15 mouse cellular contexts compared by ENCODE assay signal in genomic region chr10:58905253-58905652, GRCm38 (mm10).
DNase-seq lines count a peak whose midpoint lies in the region; ATAC-seq and TF ChIP-seq lines count a peak whose summit lies in the region.
"Had no signal": no experiment of that assay in that cellular context is flagged by ENCODE, and none has a peak within 500 bp of the region (broad histone marks: within the 10 kb centered on the region; RNA-seq: fewer than 3 reads in every experiment).

No protein-coding gene starts in this region.

- no peak overlapping the region for H3K4me2 ChIP-seq in limb, embryonic 14.5 days (replicated peaks; ENCODE audit: low read depth, low read length, severe bottlenecking)
- no peak overlapping the region for H3K4me2 ChIP-seq in embryonic facial prominence, embryonic 14.5 days (ENCODE audit: low read depth, low read length)
- H3K4me2 ChIP-seq: liver, embryonic 15.5 days had no signal

- no peaks in the 10 kb centered on the region for H3K36me3 ChIP-seq in limb, embryonic 14.5 days (ENCODE audit: control insufficient read depth, insufficient read depth, low read length)
- H3K36me3 ChIP-seq in limb, embryonic 10.5 days = no peaks in the 10 kb centered on the region
- no peaks in the 10 kb centered on the region for H3K36me3 ChIP-seq in embryonic facial prominence, embryonic 14.5 days (ENCODE audit: control insufficient read depth, insufficient read depth, low read length)
- H3K36me3 ChIP-seq: liver, embryonic 15.5 days had no signal

- TF ChIP-seq POLR2A in limb, embryonic 14.5 days (IDR thresholded peaks at IDR 0.05; ENCODE audit: borderline replicate concordance, extremely low read depth, insufficient read depth, insufficient read length) = no peak

- H3K4me3 ChIP-seq in limb, embryonic 14.5 days (replicated peaks; ENCODE audit: low read length) = no peak overlapping the region
- H3K4me3 ChIP-seq in limb, embryonic 10.5 days = no peak overlapping the region
- no peak overlapping the region for H3K4me3 ChIP-seq in embryonic facial prominence, embryonic 14.5 days (ENCODE audit: low read depth, low read length)
- H3K4me3 ChIP-seq: liver, embryonic 15.5 days; myocyte had no signal

- H3K27me3 ChIP-seq in limb, embryonic 14.5 days (ENCODE audit: control insufficient read depth, insufficient read depth, low read length) = no peaks in the 10 kb centered on the region
- no peaks in the 10 kb centered on the region for H3K27me3 ChIP-seq in limb, embryonic 10.5 days (ENCODE audit: low read depth, poor library complexity, severe bottlenecking)
- no peaks in the 10 kb centered on the region for H3K27me3 ChIP-seq in embryonic facial prominence, embryonic 14.5 days (replicated peaks; ENCODE audit: control insufficient read depth, insufficient read depth, low read length)
- H3K27me3 ChIP-seq: liver, embryonic 15.5 days had no signal

- no peak overlapping the region for H3K9ac ChIP-seq in limb, embryonic 14.5 days (ENCODE audit: low read depth, low read length, severe bottlenecking)
- no peak overlapping the region for H3K9ac ChIP-seq in embryonic facial prominence, embryonic 14.5 days (ENCODE audit: low read depth, low read length)
- H3K9ac ChIP-seq: liver, embryonic 15.5 days had no signal

- H3K9me3 ChIP-seq in limb, embryonic 14.5 days (ENCODE audit: control insufficient read depth, low read length) = no peaks in the 10 kb centered on the region
- H3K9me3 ChIP-seq in limb, embryonic 10.5 days (replicated peaks) = no peaks in the 10 kb centered on the region
- no peaks in the 10 kb centered on the region for H3K9me3 ChIP-seq in embryonic facial prominence, embryonic 14.5 days (ENCODE audit: control insufficient read depth, low read length)
- H3K9me3 ChIP-seq: liver, embryonic 15.5 days had no signal

- H3K4me1 ChIP-seq in limb, embryonic 14.5 days (ENCODE audit: control insufficient read depth, insufficient read depth, low read length) = no peaks in the 10 kb centered on the region
- H3K4me1 ChIP-seq in limb, embryonic 10.5 days = 0 out of 2 replicates have a peak, but pooled peaks cover 4% of the 10 kb centered on the region
- no peaks in the 10 kb centered on the region for H3K4me1 ChIP-seq in embryonic facial prominence, embryonic 14.5 days (ENCODE audit: control insufficient read depth, insufficient read depth, low read length)
- H3K4me1 ChIP-seq: liver, embryonic 15.5 days had no signal

- ATAC-seq in frontal cortex, adult (ENCODE audit: low TSS enrichment) = peak; percentile 44; the same call in 1 of the 2 replicates
- ATAC-seq in limb, embryonic 14.5 days (ENCODE audit: low FRiP score, low read depth) = no peak
- 0 out of 2 replicates have a peak, but pooled peaks have one; percentile 57 for ATAC-seq in embryonic facial prominence, embryonic 14.5 days (ENCODE audit: low read depth)
- ATAC-seq: activated CD4-positive, CD25-positive, alpha-beta regulatory T cell, adult 4 months; inflammation-experienced regulatory T-cells, adult 6 months had no signal

- no peak for DNase-seq in frontal cortex, postnatal 25 days (ENCODE audit: low spot score in 2 of 2)
- peak; percentile 30 for DNase-seq in limb, embryonic 14.5 days (ENCODE audit: low spot score)
- DNase-seq in limb, embryonic 10.5 days (ENCODE audit: low spot score) = no peak
- peak; percentile 7 for DNase-seq in ES-CJ7 (ENCODE audit: low read depth, low spot score)
- peak; percentile 64 for DNase-seq in embryonic facial prominence, embryonic 14.5 days (ENCODE audit: low spot score)
- no peak for DNase-seq in ovary, adult 18-20 months (ENCODE audit: low spot score)
- DNase-seq in natural killer cell, adult 2 months (ENCODE audit: low spot score in 2 of 2) = no peak
- DNase-seq: cerebellum, adult 11-12 months; heart, postnatal 36 days; thymus, postnatal 36 days had no signal

- WGBS in limb, embryonic 14.5 days = 38% methylated on average over 6 of the region's 6 CpGs
- WGBS in limb, embryonic 10.5 days = 37% methylated on average over 6 of the region's 6 CpGs
- WGBS in embryonic facial prominence, embryonic 14.5 days = 33% methylated on average over 6 of the region's 6 CpGs

- no peak overlapping the region for H3K27ac ChIP-seq in limb, embryonic 14.5 days (replicated peaks; ENCODE audit: low read depth, low read length)
- H3K27ac ChIP-seq in limb, embryonic 10.5 days = no peak overlapping the region
- H3K27ac ChIP-seq in embryonic facial prominence, embryonic 14.5 days (replicated peaks; ENCODE audit: low read depth, low read length) = no peak overlapping the region
- H3K27ac ChIP-seq: liver, embryonic 15.5 days had no signal

Comparison
In these comparisons a context has a peak if more than half of its experiments do, and no peak if none do; other contexts are left out.
1. DNase-seq: peak in limb, embryonic 14.5 days (single experiment), ES-CJ7 (single experiment) and embryonic facial prominence, embryonic 14.5 days (single experiment); none in frontal cortex, postnatal 25 days (0 of 2), limb, embryonic 10.5 days (single experiment), ovary, adult 18-20 months (single experiment) and natural killer cell, adult 2 months (0 of 2).